Mouse (Mus musculus): ENCODE data around the gene Slc39a2. TPM values are rescaled to one million over a fixed set of nuclear protein-coding genes. Genes with fewer than 3 reads are reported as not detected.
A peak's percentile ranks its signal among the peaks of the same experiment; 100 is the strongest.

Slc39a2 gene
- polyA plus RNA-seq, 1 experiment from 2014 or later = 8.1 TPM

GRCm38 (mm10) chr14:51902806-51903710, 10.4 kb downstream of the Slc39a2 start:
- Histone ChIP-seq H3K9me3 (replicated peaks) (no peaks in the 10 kb centered on the region), H3K4me2 (replicated peaks) (no peak overlapping the region), H3K36me3 (peaks cover 14% of the 10 kb centered on the region; the same call in 1 of the 2 replicates), H3K4me1 (no peaks in the 10 kb centered on the region; the same call in 1 of the 2 replicates), H3K27me3 (no peaks in the 10 kb centered on the region), H3K4me3 (replicated peaks) (no peak overlapping the region), H3K27ac (replicated peaks) (no peak overlapping the region), H3K9ac (no peak overlapping the region)
- 55% methylated on average over 9 of the region's 9 CpGs for WGBS
- ATAC-seq (ENCODE audit: insufficient number of reproducible peaks, low FRiP score, low TSS enrichment, low read depth) = no peak

- H3K4me1 ChIP-seq = no peaks in the 10 kb centered on the region; the same call in 1 of the 2 replicates
- 75% methylated on average over 9 of the region's 9 CpGs for WGBS
- no peaks in the 10 kb centered on the region for H3K9me3 ChIP-seq (replicated peaks)
- no peak for ATAC-seq (ENCODE audit: insufficient number of reproducible peaks, low FRiP score, low TSS enrichment, low read depth)
- peaks cover 14% of the 10 kb centered on the region; the same call in 1 of the 2 replicates for H3K36me3 ChIP-seq
- H3K27ac ChIP-seq (replicated peaks) = no peak overlapping the region
- no peak overlapping the region for H3K9ac ChIP-seq
- no peaks in the 10 kb centered on the region for H3K27me3 ChIP-seq
- H3K4me3 ChIP-seq (replicated peaks) = no peak overlapping the region
- no peak overlapping the region for H3K4me2 ChIP-seq (replicated peaks)
Measured at GRCm38 (mm10) chr14:51903782-51904181, 11.1 kb downstream of the Slc39a2 start.

GRCm38 (mm10) chr14:51904706-51905105, 12.0 kb downstream of the Slc39a2 start:
- Histone ChIP-seq H3K4me3 (replicated peaks) (no peak overlapping the region), H3K4me2 (replicated peaks) (no peak overlapping the region), H3K27ac (replicated peaks) (no peak overlapping the region), H3K4me1 (peaks cover 5% of the 10 kb centered on the region), H3K36me3 (peaks cover 16% of the 10 kb centered on the region; the same call in 1 of the 2 replicates), H3K9ac (no peak overlapping the region), H3K9me3 (replicated peaks) (no peaks in the 10 kb centered on the region), H3K27me3 (no peaks in the 10 kb centered on the region)
- no peak for ATAC-seq (ENCODE audit: insufficient number of reproducible peaks, low FRiP score, low TSS enrichment, low read depth)
- WGBS = 60% methylated on average over 7 of the region's 7 CpGs

DNA sequence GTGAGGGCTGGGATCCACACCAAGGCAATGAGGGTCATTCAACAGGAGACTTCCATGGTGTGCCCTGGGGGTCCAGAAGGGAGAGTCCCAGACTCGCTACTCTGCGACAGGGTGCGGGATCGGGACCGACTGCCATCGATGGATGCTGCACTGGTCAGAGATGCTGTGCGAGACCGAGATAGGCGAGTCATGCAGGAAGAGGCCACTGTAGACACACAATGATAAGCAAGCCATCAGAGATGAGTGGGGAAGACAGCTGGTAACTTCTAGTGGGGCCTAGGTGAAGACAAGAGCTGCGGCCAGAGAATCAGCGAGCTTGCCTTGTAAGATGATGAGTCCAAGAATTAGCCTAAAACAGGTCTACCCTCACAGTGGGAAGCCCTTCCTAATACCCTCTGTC, 13.4 kb downstream of the Slc39a2 start:
- ATAC-seq (ENCODE audit: insufficient number of reproducible peaks, low FRiP score, low TSS enrichment, low read depth) = no peak
- Histone ChIP-seq H3K27me3 (no peaks in the 10 kb centered on the region), H3K4me3 (replicated peaks) (no peak overlapping the region), H3K36me3 (peaks cover 23% of the 10 kb centered on the region; the same call in 1 of the 2 replicates), H3K4me2 (replicated peaks) (no peak overlapping the region), H3K9me3 (replicated peaks) (no peaks in the 10 kb centered on the region), H3K27ac (replicated peaks) (no peak overlapping the region), H3K4me1 (peaks cover 5% of the 10 kb centered on the region), H3K9ac (no peak overlapping the region)
- 88% methylated on average over 11 of the region's 11 CpGs for WGBS

DNA sequence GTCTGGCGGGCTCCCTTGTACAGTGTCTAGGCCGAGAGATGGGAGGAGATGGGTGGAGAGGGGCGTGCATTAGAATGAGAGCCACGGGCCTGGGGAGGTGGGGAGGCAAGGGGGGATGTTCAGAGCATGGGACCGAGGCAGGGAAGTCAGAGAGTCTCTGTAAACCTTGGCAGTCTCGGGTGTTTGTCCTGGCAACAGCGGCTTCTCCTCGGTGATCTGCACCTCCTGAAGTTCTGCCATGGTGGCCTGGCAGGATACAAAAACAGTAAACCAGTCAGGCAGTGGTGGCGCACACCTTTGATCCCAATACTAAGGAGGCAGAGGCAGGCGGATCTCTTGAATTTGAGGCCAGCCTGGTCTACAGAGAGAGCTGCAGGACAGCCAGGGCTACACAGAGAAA, 18.6 kb downstream of the Slc39a2 start:
- Histone ChIP-seq H3K9ac (no peak overlapping the region), H3K27ac (replicated peaks) (no peak overlapping the region), H3K9me3 (replicated peaks) (no peaks in the 10 kb centered on the region), H3K27me3 (no peaks in the 10 kb centered on the region), H3K4me2 (replicated peaks) (no peak overlapping the region), H3K36me3 (peaks cover 12% of the 10 kb centered on the region; the same call in 1 of the 2 replicates), H3K4me1 (peaks cover 24% of the 10 kb centered on the region), H3K4me3 (replicated peaks) (no peak overlapping the region)
- no peak for ATAC-seq (ENCODE audit: insufficient number of reproducible peaks, low FRiP score, low TSS enrichment, low read depth)
- 83% methylated on average over 10 of the region's 10 CpGs for WGBS

GRCm38 (mm10) chr14:51912391-51913061, 19.8 kb downstream of the Slc39a2 start:
- Histone ChIP-seq H3K9ac (peak overlapping the region; percentile 28; the same call in 1 of the 2 replicates), H3K4me1 (peaks cover 24% of the 10 kb centered on the region), H3K27me3 (no peaks in the 10 kb centered on the region), H3K36me3 (peaks cover 9% of the 10 kb centered on the region; the same call in 1 of the 2 replicates), H3K9me3 (replicated peaks) (no peaks in the 10 kb centered on the region), H3K27ac (replicated peaks) (peak overlapping the region; percentile 87), H3K4me3 (replicated peaks) (peak overlapping the region; percentile 57), H3K4me2 (replicated peaks) (peak overlapping the region; percentile 94)
- ATAC-seq (ENCODE audit: insufficient number of reproducible peaks, low FRiP score, low TSS enrichment, low read depth) = peak; percentile 12; the same call in 1 of the 2 replicates
- 14% methylated on average over 14 of the region's 14 CpGs for WGBS

DNA sequence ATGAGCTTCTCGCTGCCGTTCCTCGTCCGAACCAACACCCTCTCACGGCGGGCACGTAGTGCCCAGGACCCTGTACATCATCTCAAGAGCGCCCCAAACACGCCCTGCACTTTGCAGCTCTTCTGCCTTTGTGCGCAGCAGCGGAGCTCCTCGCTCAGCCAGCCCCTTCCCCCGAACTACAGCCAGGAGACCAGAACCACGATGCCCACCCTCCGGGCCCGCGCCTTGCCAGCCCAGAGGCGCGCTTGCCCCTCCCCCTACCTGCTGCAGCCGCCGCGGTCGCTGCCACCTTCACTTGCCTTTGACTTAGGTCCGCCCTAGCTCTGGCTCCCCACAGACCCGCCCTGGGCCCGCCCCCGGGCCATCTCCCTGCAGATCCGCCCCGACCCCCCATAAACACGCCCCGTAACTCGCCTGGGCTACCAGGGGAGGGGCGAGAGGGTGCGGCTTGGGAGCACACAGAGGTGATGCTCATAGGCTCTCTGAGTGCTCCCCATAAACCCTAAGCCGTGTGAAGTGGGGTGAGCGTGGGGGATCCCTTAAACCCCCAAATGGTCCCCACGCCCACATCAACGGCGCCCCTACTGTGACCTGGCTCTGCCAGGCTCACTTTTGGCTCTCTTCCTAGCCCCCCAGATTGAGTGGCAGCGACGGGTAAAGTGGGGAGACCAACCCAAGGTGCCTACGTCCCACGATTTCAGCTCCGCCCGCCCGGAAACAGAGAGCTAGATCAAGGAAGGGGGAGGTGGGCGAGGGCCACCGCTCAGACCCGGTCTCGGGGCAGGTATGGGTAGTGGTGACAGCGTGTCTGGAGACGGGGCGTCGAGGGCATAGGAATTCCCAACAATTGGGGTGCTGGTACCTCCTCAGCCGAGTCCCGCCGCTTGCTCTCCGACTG, 20.6 kb downstream of the Slc39a2 start:
- Histone ChIP-seq H3K4me1 (peaks cover 24% of the 10 kb centered on the region), H3K27ac (replicated peaks) (peak overlapping the region; percentile 87), H3K4me2 (replicated peaks) (peak overlapping the region; percentile 94), H3K9me3 (replicated peaks) (no peaks in the 10 kb centered on the region), H3K27me3 (no peaks in the 10 kb centered on the region), H3K4me3 (replicated peaks) (peak overlapping the region; percentile 57), H3K36me3 (peaks cover 9% of the 10 kb centered on the region; the same call in 1 of the 2 replicates), H3K9ac (peak overlapping the region; percentile 28)
- under 1% methylated on average over 58 of the region's 58 CpGs for WGBS
- ATAC-seq (ENCODE audit: insufficient number of reproducible peaks, low FRiP score, low TSS enrichment, low read depth) = peak; percentile 86

DNA sequence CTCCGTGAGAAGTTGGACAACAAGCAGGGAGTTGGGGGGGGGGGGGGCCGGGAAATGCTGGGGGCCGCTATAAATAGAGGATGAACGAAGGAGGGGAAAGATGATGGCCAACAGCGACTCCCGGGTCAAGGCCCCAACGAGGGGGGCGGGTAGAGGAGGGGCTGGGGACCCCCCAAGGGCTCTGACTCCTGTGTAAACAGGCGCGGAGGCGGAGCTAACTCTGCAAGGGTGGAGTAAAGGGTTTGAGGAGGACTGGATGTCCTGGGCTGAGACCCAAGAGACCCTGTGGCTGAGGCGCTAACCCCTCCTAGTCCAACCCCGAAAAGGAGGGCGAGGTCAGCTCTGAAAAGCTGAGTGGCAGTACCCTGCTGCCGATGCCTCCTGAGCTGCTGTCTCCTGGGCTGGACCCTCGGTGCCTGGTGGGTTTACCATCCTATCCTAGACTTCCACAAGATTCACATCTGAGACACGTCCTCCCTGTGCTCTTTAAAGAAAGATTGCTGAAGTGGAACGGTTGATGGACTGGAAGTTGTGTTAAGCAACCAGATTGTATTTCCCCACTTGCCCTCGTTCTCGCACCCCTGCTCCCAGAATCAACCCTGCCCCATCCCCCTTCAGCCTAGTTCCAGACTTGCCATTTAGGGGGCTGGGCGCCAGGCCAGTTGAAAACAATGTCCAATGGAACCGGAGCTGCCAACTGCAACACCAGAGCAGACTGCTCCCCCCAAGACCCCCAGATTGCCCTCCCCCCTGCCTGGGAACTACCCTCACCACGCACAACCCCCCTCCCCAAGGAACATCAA, 21.5 kb downstream of the Slc39a2 start, which contains the start of gene Ndrg2:
Gene Ndrg2 (minus strand): TSS at position 199 of the 803 bp plus-strand sequence.
- ATAC-seq (ENCODE audit: insufficient number of reproducible peaks, low FRiP score, low TSS enrichment, low read depth) = peak; percentile 81
- Histone ChIP-seq H3K4me2 (replicated peaks) (peak within 1 kb of the TSS; percentile 94), H3K36me3 (peaks cover 9% of the 10 kb centered on the region; the same call in 1 of the 2 replicates), H3K27ac (replicated peaks) (peak within 1 kb of the TSS; percentile 87), H3K4me1 (peaks cover 21% of the 10 kb centered on the region), H3K9me3 (replicated peaks) (no peaks in the 10 kb centered on the region), H3K9ac (peak within 1 kb of the TSS; percentile 28), H3K27me3 (no peaks in the 10 kb centered on the region), H3K4me3 (replicated peaks) (peak within 1 kb of the TSS; percentile 57)
- WGBS = 3% methylated on average over 23 of the region's 23 CpGs

GRCm38 (mm10) chr14:51915030-51915429, 22.3 kb downstream of the Slc39a2 start:
- ATAC-seq (ENCODE audit: insufficient number of reproducible peaks, low FRiP score, low TSS enrichment, low read depth) = no peak
- 18% methylated on average over 3 of the region's 3 CpGs for WGBS

GRCm38 (mm10) chr14:51916539-51916938, 23.9 kb downstream of the Slc39a2 start:
- no peak overlapping the region for H3K4me2 ChIP-seq (replicated peaks)
- no peak overlapping the region for H3K4me3 ChIP-seq (replicated peaks)
- H3K9ac ChIP-seq = no peak overlapping the region
- H3K9me3 ChIP-seq (replicated peaks) = no peaks in the 10 kb centered on the region
- H3K27me3 ChIP-seq = no peaks in the 10 kb centered on the region
- no peak for ATAC-seq (ENCODE audit: insufficient number of reproducible peaks, low FRiP score, low TSS enrichment, low read depth)
- peaks cover 23% of the 10 kb centered on the region for H3K4me1 ChIP-seq
- 88% methylated on average over 4 of the region's 4 CpGs for WGBS
- no peak overlapping the region for H3K27ac ChIP-seq (replicated peaks)
- H3K36me3 ChIP-seq = no peaks in the 10 kb centered on the region

More at GRCm38 (mm10) chr14:51915030-51915429, 22.3 kb downstream of the Slc39a2 start:
- H3K36me3 ChIP-seq = peaks cover 4% of the 10 kb centered on the region; the same call in 1 of the 2 replicates
- no peaks in the 10 kb centered on the region for H3K27me3 ChIP-seq
- H3K4me2 ChIP-seq (replicated peaks) = 0 out of 2 replicates have a peak overlapping the region, but pooled peaks have one; percentile 8
- H3K9me3 ChIP-seq (replicated peaks) = no peaks in the 10 kb centered on the region
- H3K9ac ChIP-seq = no peak overlapping the region
- H3K27ac ChIP-seq (replicated peaks) = peak overlapping the region; percentile 87
- peaks cover 20% of the 10 kb centered on the region for H3K4me1 ChIP-seq
- H3K4me3 ChIP-seq (replicated peaks) = no peak overlapping the region
